Mouse (Mus musculus): Measurements from ENCODE around the gene Aip. TPM values are rescaled to one million over a fixed set of nuclear protein-coding genes. Genes with fewer than 3 reads are reported as not detected.

The Aip gene
- 100 to 1,000 TPM; 108 TPM for total RNA-seq (2023)

DNA sequence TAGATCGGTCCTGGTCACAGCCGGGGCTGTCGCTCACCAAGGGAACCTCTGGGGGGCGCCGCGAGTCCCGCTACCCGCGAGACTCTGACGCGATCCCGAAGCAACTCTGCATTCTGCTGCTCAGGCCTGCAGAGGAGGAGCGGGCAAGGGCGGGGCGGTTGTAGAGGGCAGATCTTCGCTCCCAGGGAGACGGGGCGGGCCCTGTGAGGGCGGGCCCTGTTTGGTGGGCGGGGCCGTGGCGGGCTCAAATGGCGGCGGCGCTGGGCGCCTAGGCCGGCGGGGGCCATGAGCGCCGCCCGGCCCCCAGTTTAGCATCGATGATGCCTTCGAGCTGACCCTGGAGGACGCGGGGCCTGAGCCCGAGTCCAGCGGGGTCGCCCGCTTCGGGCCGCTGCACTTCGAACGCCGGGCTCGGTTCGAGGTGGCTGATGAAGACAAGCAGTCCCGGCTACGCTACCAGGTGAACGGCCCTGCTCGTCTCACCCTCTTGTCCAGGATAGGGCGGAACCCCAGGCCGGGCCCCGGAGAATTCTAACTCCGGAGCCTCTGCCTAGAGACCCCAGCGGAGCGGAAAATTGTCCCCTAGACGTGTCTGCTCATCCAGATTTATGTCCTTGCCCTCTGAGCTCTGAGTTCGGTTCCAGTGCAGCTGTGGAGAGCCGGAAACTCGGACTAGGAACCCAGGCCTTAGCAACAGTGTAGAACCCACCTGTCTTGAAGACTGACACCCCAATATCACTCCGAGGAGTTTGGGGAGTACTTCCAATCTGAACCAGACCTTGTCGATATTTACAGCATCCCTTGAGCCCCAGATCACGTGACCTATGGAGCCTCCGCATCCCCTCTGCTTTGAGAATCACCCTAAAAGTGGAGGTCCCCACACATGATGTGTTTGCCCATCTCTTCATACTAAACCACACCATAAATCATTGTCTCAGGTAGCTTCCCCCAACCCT lies at the start of gene Aip:
Gene Aip, minus strand, starts transcription at position 118 of the 956 bp plus-strand sequence.

DNA sequence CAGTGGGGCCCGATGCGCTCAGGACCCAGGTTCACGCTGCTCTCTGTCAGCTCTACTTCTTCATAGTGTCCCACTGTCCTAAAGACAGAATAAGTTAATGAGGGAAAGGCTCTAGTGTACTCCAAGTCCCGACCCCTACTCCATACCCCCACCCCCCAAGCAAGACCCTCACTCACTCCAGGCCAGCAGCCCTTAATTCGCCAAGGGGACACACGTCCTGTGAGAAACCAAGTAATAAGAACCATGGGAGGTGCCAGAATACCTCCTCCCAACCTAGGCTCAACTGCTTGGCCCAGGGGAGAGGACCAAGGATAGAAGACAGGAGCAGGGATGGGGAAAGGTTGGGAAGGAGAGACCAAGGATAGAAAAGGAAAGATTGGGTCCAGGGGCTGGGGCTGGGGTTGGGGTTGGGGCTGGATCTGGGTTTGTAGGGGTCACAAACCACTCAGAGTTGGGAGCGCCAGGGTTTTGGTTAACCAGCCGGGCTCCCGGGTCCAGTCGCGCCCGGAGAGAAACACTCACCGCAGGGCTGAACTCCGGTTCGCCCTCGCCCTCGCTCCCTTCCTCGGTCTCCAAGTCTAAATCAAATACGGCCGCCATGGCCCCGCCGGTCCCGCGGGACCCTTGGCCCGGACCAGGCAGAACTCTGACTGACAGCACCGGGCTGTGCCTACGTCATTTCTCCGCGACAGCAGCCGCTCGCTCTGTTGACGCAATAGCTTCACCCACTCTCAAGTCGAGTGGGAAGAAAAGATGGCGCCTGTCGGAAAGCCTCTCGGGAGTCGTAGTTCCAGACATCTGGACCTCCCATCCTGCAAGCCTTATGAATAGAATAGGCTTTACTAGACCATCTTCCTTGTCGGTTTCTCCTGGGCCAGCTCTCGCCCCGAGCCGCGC lies 37.2 kb upstream of the Aip start, which contains the start of gene Rps6kb2:
Gene Rps6kb2, minus strand, starts transcription at position 709 of the 897 bp plus-strand sequence.

DNA sequence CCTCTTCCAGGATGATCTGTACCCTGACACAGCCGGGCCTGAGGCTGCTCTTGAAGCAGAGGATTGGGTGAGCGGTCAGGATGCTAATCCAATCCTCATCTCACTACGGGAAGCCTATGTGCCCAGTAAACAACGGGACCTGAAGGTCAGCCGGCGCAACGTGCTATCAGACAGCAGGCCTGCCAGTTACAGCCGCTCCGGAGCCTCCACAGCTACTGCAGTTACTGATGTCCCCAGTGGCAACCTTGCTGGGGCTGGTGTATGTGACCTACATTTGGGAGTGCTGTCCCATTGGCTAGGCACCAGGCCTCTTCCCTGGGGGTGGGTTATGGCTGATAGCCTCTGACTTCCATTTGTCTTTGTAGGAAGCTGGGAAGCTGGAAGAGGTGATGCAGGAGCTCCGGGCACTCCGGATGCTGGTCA lies 27.6 kb upstream of the Aip start, which contains the start of gene Ptprcap:
Gene Ptprcap, plus strand, starts transcription at position 373 of the 423 bp plus-strand sequence.

GRCm38 (mm10) chr19:4148491-4148806 lies 22.8 kb upstream of the Aip start, which contains the start of gene Coro1b:
Coro1b (plus strand) TSS chr19:4148619.

GRCm38 (mm10) chr19:4143759-4144268 lies 18.2 kb upstream of the Aip start, which contains the start of gene Cabp4:
Cabp4 (minus strand) TSS chr19:4144033.

DNA sequence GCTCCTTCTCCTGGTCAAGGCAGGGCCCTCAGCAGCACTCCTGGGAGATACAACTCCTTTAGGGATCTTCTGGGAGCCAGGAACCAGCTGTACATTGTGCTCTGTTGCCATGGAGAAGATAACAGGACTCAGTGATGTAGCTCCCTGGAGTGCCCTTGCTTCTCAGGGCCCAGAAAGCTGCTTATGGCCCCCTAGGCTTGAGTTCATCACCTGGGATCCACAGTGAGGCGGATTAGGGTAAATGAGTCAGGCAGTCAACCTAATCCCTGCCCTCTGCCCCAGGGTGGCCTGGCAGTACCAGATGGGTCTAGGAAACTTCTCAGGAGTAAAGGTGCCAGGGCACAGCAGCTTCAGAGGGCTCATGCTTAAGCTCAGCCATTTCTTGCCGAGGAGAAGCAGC lies 13.8 kb upstream of the Aip start, which contains the start of gene Gpr152:
Gene Gpr152, plus strand, starts transcription at position 342 of the 400 bp plus-strand sequence.

DNA sequence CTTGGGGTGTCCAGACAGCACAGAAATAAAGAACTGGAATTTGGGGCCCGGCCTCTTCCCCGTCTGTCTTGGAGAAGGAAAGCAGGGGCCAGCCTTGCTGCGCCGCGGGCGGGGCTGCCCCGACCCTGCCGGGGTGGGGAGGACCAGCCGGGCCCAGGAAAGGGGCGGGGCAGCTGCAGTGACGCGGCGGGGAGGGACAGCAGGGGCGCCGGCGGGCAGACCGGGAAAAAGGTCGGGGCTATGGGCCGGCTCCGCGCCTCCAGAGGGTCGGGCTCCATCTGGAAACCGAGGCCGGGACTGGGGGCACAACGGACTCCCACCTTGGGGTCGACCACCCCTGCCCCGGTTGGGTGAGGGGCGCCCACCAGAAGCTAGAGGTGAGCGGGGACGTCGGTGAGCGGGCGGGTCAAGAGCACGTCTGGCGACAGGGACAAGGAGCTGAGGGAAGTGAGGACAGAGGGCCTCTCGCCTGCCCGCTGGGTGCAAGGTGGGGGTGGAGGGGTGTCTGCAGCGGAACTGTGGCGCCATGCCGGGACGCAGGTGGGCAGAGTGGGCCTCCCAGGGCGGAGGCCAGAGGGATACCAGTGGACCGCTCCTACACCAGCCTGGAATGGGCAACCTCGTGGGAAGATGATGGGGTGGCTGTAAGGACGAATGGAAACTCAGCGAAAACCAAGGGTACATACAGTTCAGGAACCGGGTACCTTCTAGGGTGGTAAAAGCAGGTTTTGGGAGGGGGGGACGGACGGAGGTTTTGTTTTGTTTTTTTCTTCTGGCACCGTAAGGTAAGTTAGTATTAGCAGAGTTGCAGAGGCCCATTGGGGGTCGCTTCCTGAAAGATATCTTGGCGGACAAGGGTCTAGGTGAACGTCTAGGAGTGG lies 25.6 kb downstream of the Aip start, which contains the start of gene Pitpnm1:
Gene Pitpnm1, plus strand, starts transcription at position 162 of the 881 bp plus-strand sequence.

DNA sequence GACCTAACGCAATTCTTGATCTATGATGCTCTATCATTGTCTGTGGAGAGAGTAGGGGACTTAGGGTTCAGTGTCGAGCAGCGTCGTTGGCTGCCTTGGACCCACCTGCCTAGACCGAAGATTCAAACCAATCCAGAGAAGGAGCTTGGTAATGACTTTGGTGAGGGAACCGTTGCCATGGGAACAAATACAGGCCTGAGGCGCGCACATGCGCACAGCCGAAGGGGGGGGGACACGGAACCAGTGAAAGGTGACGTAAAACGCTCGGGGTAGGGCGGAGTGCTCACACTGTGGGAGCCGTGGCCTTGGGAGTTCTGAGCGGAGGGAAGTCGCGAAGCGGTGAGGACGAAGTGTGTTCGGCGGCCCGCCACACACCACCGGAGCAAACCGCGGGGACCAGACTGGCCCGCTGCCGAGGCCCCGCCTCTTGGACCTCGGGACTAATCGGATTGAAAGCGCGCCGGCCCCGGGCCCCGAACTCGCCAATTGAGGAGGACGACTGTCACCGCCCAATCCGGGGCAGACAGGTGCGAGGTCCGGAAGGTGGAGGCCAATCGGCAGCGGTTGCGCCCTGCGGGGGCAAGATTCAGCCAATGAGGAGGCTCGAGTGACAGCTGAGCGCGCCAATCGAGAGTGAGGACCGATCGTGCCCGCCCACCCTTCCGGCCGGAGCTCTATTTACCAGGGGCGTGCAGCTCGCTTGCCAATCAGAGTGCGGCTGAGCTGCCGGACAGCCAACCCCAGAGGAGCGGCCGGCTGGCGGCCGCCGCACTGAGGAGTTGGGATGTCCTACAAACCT lies 28.8 kb downstream of the Aip start, which contains the start of gene Cdk2ap2:
Gene Cdk2ap2, plus strand, starts transcription at position 541 of the 799 bp plus-strand sequence.

DNA sequence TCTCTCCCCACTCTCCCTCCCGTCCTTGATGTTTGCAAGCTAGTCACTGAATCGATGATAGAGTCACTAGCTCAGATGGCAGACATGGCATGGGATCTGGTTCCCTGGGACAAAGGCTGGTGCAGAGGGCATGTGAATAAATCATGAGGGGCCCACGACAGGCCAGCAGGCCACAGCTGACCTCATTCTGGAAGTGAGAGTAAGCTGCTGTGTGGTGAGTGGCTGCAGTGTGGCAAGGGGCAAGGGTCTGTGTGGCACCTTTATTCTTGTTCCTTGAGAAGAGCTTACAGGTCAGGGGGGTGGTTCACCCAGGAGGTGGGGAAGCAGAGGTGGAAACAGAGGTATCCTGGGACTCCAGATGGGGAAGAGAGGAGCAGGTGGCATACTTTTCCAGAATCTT lies 44.3 kb downstream of the Aip start, which contains the start of gene Cabp2:
Gene Cabp2, plus strand, starts transcription at position 185 of the 400 bp plus-strand sequence.

Other genes with a start within 250 kb of the Aip start
- gene Tcirg1, start 218.7 kb downstream of the Aip start, total RNA-seq (2023): 100 to 1,000 TPM; 221 to 250 TPM
- 10 to 100 TPM; 52.9 to 70.6 TPM for gene Ndufs8, start 213.1 kb downstream of the Aip start, total RNA-seq (2023)
- gene Aldh3b1, start 196.1 kb downstream of the Aip start, total RNA-seq (2023): 100 to 1,000 TPM; 143 to 153 TPM
- gene Unc93b1, start 190.7 kb downstream of the Aip start, total RNA-seq (2023): 100 to 1,000 TPM; 236 to 316 TPM
- 10 to 100 TPM in 1 of 2 experiments, 1 to 10 TPM in 1; 9.9 to 11.1 TPM for gene Aldh3b3, start 167.2 kb downstream of the Aip start, total RNA-seq (2023)
- 10 to 100 TPM; 12.6 to 14.7 TPM for gene Aldh3b2, start 153.5 kb downstream of the Aip start, total RNA-seq (2023)
- gene Acy3, start 139.3 kb downstream of the Aip start, total RNA-seq (2023): under 1 TPM; 0.53 to 0.88 TPM
- not detected for gene Tbx10, start 133.1 kb downstream of the Aip start, total RNA-seq (2023)
- 1 to 10 TPM; 4.7 to 4.8 TPM for gene Nudt8, start 125.3 kb downstream of the Aip start, total RNA-seq (2023)
- gene Gm49405, start 125.2 kb downstream of the Aip start, total RNA-seq (2023): 1 to 10 TPM in 1 of 2 experiments, under 1 TPM in 1; 0.33 to 1.0 TPM
- gene Doc2g, start 122.5 kb downstream of the Aip start, total RNA-seq (2023): under 1 TPM; 0.57 to 0.73 TPM
- 10 to 100 TPM; 68.4 to 70.8 TPM for gene Ndufv1, start 113.1 kb downstream of the Aip start, total RNA-seq (2023)
- 10 to 100 TPM; 63.6 to 65.3 TPM for gene Gstp1, start 87.9 kb downstream of the Aip start, total RNA-seq (2023)
- 1 to 10 TPM; 8.2 to 9.4 TPM for gene Gstp2, start 79.8 kb downstream of the Aip start, total RNA-seq (2023)
- gene Gstp3, start 66.3 kb downstream of the Aip start, total RNA-seq (2023): 1 to 10 TPM; 6.6 to 7.7 TPM
- gene Cabp2, start 44.3 kb downstream of the Aip start, total RNA-seq (2023): not detected
- 100 to 1,000 TPM; 228 to 257 TPM for gene Cdk2ap2, start 28.7 kb downstream of the Aip start, total RNA-seq (2023)
- 100 to 1,000 TPM; 185 to 192 TPM for gene Pitpnm1, start 25.9 kb downstream of the Aip start, total RNA-seq (2023)
- gene Gpr152, start 13.9 kb upstream of the Aip start, total RNA-seq (2023): under 1 TPM in 1 of 2 experiments, not detected in 1; 0.13 TPM
- gene Cabp4, start 18.2 kb upstream of the Aip start, total RNA-seq (2023): under 1 TPM; 0.67 to 0.82 TPM
- gene Coro1b, start 22.8 kb upstream of the Aip start, total RNA-seq (2023): 100 to 1,000 TPM; 188 to 219 TPM
- 10 to 100 TPM; 13.8 to 18.6 TPM for gene Ptprcap, start 27.7 kb upstream of the Aip start, total RNA-seq (2023)
- 10 to 100 TPM; 34.4 to 42.3 TPM for gene Rps6kb2, start 37.5 kb upstream of the Aip start, total RNA-seq (2023)
- 10 to 100 TPM; 34.4 to 34.6 TPM for gene Carns1, start 49.6 kb upstream of the Aip start, total RNA-seq (2023)
- 100 to 1,000 TPM; 126 to 134 TPM for gene Tbc1d10c, start 65.4 kb upstream of the Aip start, total RNA-seq (2023)
- gene Ppp1ca, start 66.2 kb upstream of the Aip start, total RNA-seq (2023): 100 to 1,000 TPM; 433 to 455 TPM
- 10 to 100 TPM; 28.4 to 29.8 TPM for gene Rad9a, start 75.8 kb upstream of the Aip start, total RNA-seq (2023)
- gene Clcf1, start 88.4 kb upstream of the Aip start, total RNA-seq (2023): 1 to 10 TPM; 2.5 to 4.2 TPM
- not detected for gene AC109138.7, start 88.5 kb upstream of the Aip start, total RNA-seq (2023)
- 10 to 100 TPM; 53.1 to 57.3 TPM for gene Pold4, start 106.0 kb upstream of the Aip start, total RNA-seq (2023)
- 10 to 100 TPM; 28.7 to 35.5 TPM for gene Ssh3, start 143.3 kb upstream of the Aip start, total RNA-seq (2023)
- gene Ankrd13d, start 157.3 kb upstream of the Aip start, total RNA-seq (2023): 10 to 100 TPM; 33.9 to 37.4 TPM
- gene Grk2, start 180.4 kb upstream of the Aip start, total RNA-seq (2023): 100 to 1,000 TPM; 428 to 445 TPM